Mouse (Mus musculus): ENCODE data around the gene Hist1h4c.

GRCm38 (mm10) chr13:23694956-23695355, 3.3 kb downstream of the Hist1h4c start:
- TF ChIP-seq POLR2A (IDR thresholded peaks at IDR 0.05; ENCODE audit: borderline replicate concordance, control insufficient read depth, low read depth, low read length) (no peak), CTCF (IDR thresholded peaks at IDR 0.05; ENCODE audit: control insufficient read depth, insufficient read depth, low read length) (no peak)

All from bone marrow, adult 2 months (tissue).